Mouse (Mus musculus) E14TG2a.4 (cell line): Measurements from ENCODE around the gene Ap3b2.

Experiments used
- H3K27me3 ChIP-seq: 2 replicates; pipeline ENCODE4 v1.6.1; 2014; ENCODE audit warnings: low read length, control low read depth; ENCODE audit not compliant: insufficient read depth
- H3K36me3 ChIP-seq: 2 replicates; pipeline ENCODE4 v1.6.1; 2014; ENCODE audit warnings: low read length, control low read depth; ENCODE audit not compliant: insufficient read depth
- H3K4me1 ChIP-seq: replicated peaks from 2 replicates; pipeline ENCODE4 v1.6.1; 2014; ENCODE audit warnings: low read depth, low read length, control low read depth
- H3K4me3 ChIP-seq: replicated peaks from 2 replicates; pipeline ENCODE4 v1.5.1; 2014; ENCODE audit warnings: mild to moderate bottlenecking, low read length
- H3K9me3 ChIP-seq: 2 replicates; pipeline ENCODE4 v1.6.1; 2014; ENCODE audit warnings: low read length, control low read depth
- CTCF ChIP-seq: conservative IDR thresholded peaks from 2 replicates; pipeline ENCODE4 v1.5.1; 2014; ENCODE audit warnings: low read length
- NANOG ChIP-seq: IDR thresholded peaks from 2 replicates; pipeline ENCODE4 v1.6.1; 2014; ENCODE audit warnings: borderline replicate concordance, low read length, mixed read lengths
- POU5F1 ChIP-seq: IDR thresholded peaks from 2 replicates; pipeline ENCODE4 v1.6.1; 2014; ENCODE audit warnings: low read length, borderline replicate concordance

Ap3b2 gene

GRCm38 (mm10) chr7:81493331-81494021 is at the start of gene Ap3b2:
Gene Ap3b2, minus strand, starts transcription at chr7:81493925.
- peak within 1 kb of the TSS; percentile 87 for H3K4me3 ChIP-seq
- H3K4me1 ChIP-seq = peaks cover 81% of the 10 kb centered on the region
- no peaks in the 10 kb centered on the region for H3K36me3 ChIP-seq
- peaks cover 32% of the 10 kb centered on the region for H3K27me3 ChIP-seq
- TF ChIP-seq POU5F1 (no peak), CTCF (no peak), NANOG (no peak)
- no peaks in the 10 kb centered on the region for H3K9me3 ChIP-seq

GRCm38 (mm10) chr7:81542934-81543333 is 49.2 kb upstream of the Ap3b2 start:
- Histone ChIP-seq H3K27me3 (peaks cover 7% of the 10 kb centered on the region; the same call in 1 of the 2 replicates), H3K36me3 (no peaks in the 10 kb centered on the region), H3K4me1 (peaks cover 13% of the 10 kb centered on the region; the same call in 1 of the 2 replicates), H3K4me3 (no peak overlapping the region), H3K9me3 (no peaks in the 10 kb centered on the region)
- TF ChIP-seq CTCF = no peak
- TF ChIP-seq POU5F1 = no peak
- no peak for TF ChIP-seq NANOG

GRCm38 (mm10) chr7:81541924-81542524 is 48.3 kb upstream of the Ap3b2 start:
- no peaks in the 10 kb centered on the region for H3K9me3 ChIP-seq
- H3K4me3 ChIP-seq = no peak overlapping the region
- no peaks in the 10 kb centered on the region for H3K36me3 ChIP-seq
- H3K4me1 ChIP-seq = peaks cover 13% of the 10 kb centered on the region; the same call in 1 of the 2 replicates
- TF ChIP-seq NANOG (no peak), CTCF (no peak), POU5F1 (no peak)
- peaks cover 7% of the 10 kb centered on the region; the same call in 1 of the 2 replicates for H3K27me3 ChIP-seq

GRCm38 (mm10) chr7:81540999-81541398 is 47.3 kb upstream of the Ap3b2 start:
- H3K27me3 ChIP-seq = peaks cover 7% of the 10 kb centered on the region; the same call in 1 of the 2 replicates
- no peaks in the 10 kb centered on the region for H3K36me3 ChIP-seq
- no peak overlapping the region for H3K4me3 ChIP-seq
- TF ChIP-seq NANOG (no peak), CTCF (no peak), POU5F1 (no peak)
- no peaks in the 10 kb centered on the region for H3K9me3 ChIP-seq
- peaks cover 10% of the 10 kb centered on the region; the same call in 1 of the 2 replicates for H3K4me1 ChIP-seq

- Histone ChIP-seq H3K4me1 (peaks cover 10% of the 10 kb centered on the region; the same call in 1 of the 2 replicates), H3K4me3 (no peak overlapping the region), H3K9me3 (no peaks in the 10 kb centered on the region), H3K36me3 (0 out of 2 replicates have a peak, but pooled peaks cover 8% of the 10 kb centered on the region), H3K27me3 (peaks cover 7% of the 10 kb centered on the region; the same call in 1 of the 2 replicates)
- TF ChIP-seq POU5F1 (no peak), CTCF (no peak), NANOG (no peak)
Observed at GRCm38 (mm10) chr7:81539565-81539964, 45.8 kb upstream of the Ap3b2 start.

GRCm38 (mm10) chr7:81538070-81538675 is 44.4 kb upstream of the Ap3b2 start:
- TF ChIP-seq CTCF = no peak
- H3K27me3 ChIP-seq = peaks cover 4% of the 10 kb centered on the region; the same call in 1 of the 2 replicates
- H3K9me3 ChIP-seq = peaks cover 12% of the 10 kb centered on the region
- peaks cover 10% of the 10 kb centered on the region; the same call in 1 of the 2 replicates for H3K4me1 ChIP-seq
- peaks cover 18% of the 10 kb centered on the region; the same call in 1 of the 2 replicates for H3K36me3 ChIP-seq
- H3K4me3 ChIP-seq = no peak overlapping the region

GRCm38 (mm10) chr7:81536478-81536877 is 42.8 kb upstream of the Ap3b2 start:
- Histone ChIP-seq H3K27me3 (no peaks in the 10 kb centered on the region), H3K36me3 (peaks cover 35% of the 10 kb centered on the region), H3K4me3 (no peak overlapping the region), H3K4me1 (peaks cover 10% of the 10 kb centered on the region; the same call in 1 of the 2 replicates), H3K9me3 (peaks cover 25% of the 10 kb centered on the region)
- TF ChIP-seq NANOG = no peak
- no peak for TF ChIP-seq CTCF
- no peak for TF ChIP-seq POU5F1

- H3K4me1 ChIP-seq = peaks cover 26% of the 10 kb centered on the region
- TF ChIP-seq POU5F1 = no peak
- TF ChIP-seq CTCF = no peak
- TF ChIP-seq NANOG = no peak
- no peaks in the 10 kb centered on the region for H3K27me3 ChIP-seq
- H3K4me3 ChIP-seq = no peak overlapping the region
- peaks cover 25% of the 10 kb centered on the region for H3K9me3 ChIP-seq
- H3K36me3 ChIP-seq = peaks cover 79% of the 10 kb centered on the region
Observed at GRCm38 (mm10) chr7:81531462-81531861, 37.7 kb upstream of the Ap3b2 start.
